Mouse (Mus musculus): Measurements from ENCODE around the gene Fabp6. TPM values are rescaled to one million over a fixed set of nuclear protein-coding genes. Genes with fewer than 3 reads are reported as not detected.
A peak's percentile ranks its signal among the peaks of the same experiment; 100 is the strongest.

The Fabp6 gene
- polyA plus RNA-seq, 1 experiment from 2014 or later: not detected

DNA sequence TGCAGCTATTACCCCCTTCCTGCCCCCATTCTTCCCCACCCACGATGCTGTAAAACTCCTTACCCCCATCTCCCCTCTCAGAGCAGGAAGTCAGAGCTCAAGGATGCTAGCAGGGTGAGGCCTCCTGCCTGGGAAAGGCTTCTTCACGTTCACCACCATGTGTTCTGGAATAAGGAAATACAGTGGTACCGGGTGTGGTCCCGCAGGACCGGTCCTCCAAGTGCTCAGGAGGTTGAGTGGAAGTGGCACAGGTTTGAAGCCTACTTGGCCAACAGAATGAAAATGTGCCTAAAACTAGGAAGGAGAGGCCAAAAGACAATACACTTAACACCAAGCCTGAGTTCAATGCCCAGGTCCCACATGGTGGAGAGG, 9.3 kb upstream of the Fabp6 start:
- no peak overlapping the region for H3K9ac ChIP-seq (ENCODE audit: low read length)
- no peaks in the 10 kb centered on the region for H3K9me3 ChIP-seq (ENCODE audit: control insufficient read depth, low read length)
- no peaks in the 10 kb centered on the region for H3K4me1 ChIP-seq (ENCODE audit: control insufficient read depth, insufficient read depth, low read length)
- no peak overlapping the region for H3K27ac ChIP-seq (replicated peaks; ENCODE audit: low read depth, low read length)
- H3K36me3 ChIP-seq (ENCODE audit: control insufficient read depth, insufficient read depth, low read length): no peaks in the 10 kb centered on the region
- no peak for ATAC-seq (ENCODE audit: insufficient number of reproducible peaks, low FRiP score, low TSS enrichment, low read depth)
- H3K4me3 ChIP-seq (ENCODE audit: low read depth, low read length): no peak overlapping the region
- no peak overlapping the region for H3K4me2 ChIP-seq (ENCODE audit: low read depth, severe bottlenecking)
- H3K27me3 ChIP-seq (ENCODE audit: control insufficient read depth, insufficient read depth, low read length): no peaks in the 10 kb centered on the region
- no peak for DNase-seq (ENCODE audit: low spot score)
- 72% methylated on average over 5 of the region's 5 CpGs for WGBS

- ATAC-seq (ENCODE audit: insufficient number of reproducible peaks, low FRiP score, low TSS enrichment, low read depth) (no peak), DNase-seq (ENCODE audit: low spot score) (no peak)
- no peak overlapping the region for H3K4me2 ChIP-seq (ENCODE audit: low read depth, severe bottlenecking)
- no peak overlapping the region for H3K4me3 ChIP-seq (ENCODE audit: low read depth, low read length)
- no peak overlapping the region for H3K9ac ChIP-seq (ENCODE audit: low read length)
- no peaks in the 10 kb centered on the region for H3K27me3 ChIP-seq (ENCODE audit: control insufficient read depth, insufficient read depth, low read length)
- H3K4me1 ChIP-seq (ENCODE audit: control insufficient read depth, insufficient read depth, low read length): no peaks in the 10 kb centered on the region
- WGBS: 68% methylated on average over 10 of the region's 10 CpGs
- H3K27ac ChIP-seq (replicated peaks; ENCODE audit: low read depth, low read length): no peak overlapping the region
- H3K36me3 ChIP-seq (ENCODE audit: control insufficient read depth, insufficient read depth, low read length): no peaks in the 10 kb centered on the region
- no peaks in the 10 kb centered on the region for H3K9me3 ChIP-seq (ENCODE audit: control insufficient read depth, low read length)
Observed at GRCm38 (mm10) chr11:43610006-43610661, 8.8 kb upstream of the Fabp6 start.

DNA sequence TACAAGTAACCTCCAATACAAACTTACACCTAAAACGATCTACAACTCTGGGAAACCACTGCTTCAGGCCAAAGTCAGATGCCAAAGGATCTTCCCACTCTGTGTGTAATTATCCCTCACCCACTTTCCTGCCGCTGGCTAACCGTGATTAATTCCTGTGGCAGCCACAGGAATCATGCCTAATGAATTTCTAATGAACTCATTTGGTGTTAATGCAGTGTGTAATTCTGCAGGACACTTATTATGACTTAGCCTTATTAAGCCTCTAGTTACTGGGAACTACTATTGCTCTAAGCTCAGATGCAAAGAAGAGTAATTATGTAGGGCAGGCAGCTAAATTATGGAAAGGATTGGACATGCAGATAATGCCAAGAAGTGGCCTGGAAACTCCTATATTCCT, 7.1 kb upstream of the Fabp6 start:
- no peaks in the 10 kb centered on the region for H3K9me3 ChIP-seq (ENCODE audit: control insufficient read depth, low read length)
- 49% methylated on average over 3 of the region's 3 CpGs for WGBS
- H3K27ac ChIP-seq (replicated peaks; ENCODE audit: low read depth, low read length): no peak overlapping the region
- H3K4me2 ChIP-seq (ENCODE audit: low read depth, severe bottlenecking): no peak overlapping the region
- H3K4me1 ChIP-seq (ENCODE audit: control insufficient read depth, insufficient read depth, low read length): no peaks in the 10 kb centered on the region
- H3K36me3 ChIP-seq (ENCODE audit: control insufficient read depth, insufficient read depth, low read length): no peaks in the 10 kb centered on the region
- no peak overlapping the region for H3K4me3 ChIP-seq (ENCODE audit: low read depth, low read length)
- ATAC-seq (ENCODE audit: insufficient number of reproducible peaks, low FRiP score, low TSS enrichment, low read depth): no peak
- H3K27me3 ChIP-seq (ENCODE audit: control insufficient read depth, insufficient read depth, low read length): no peaks in the 10 kb centered on the region
- DNase-seq (ENCODE audit: low spot score): no peak
- no peak overlapping the region for H3K9ac ChIP-seq (ENCODE audit: low read length)

GRCm38 (mm10) chr11:43605859-43606258, 4.5 kb upstream of the Fabp6 start:
- 90% methylated on average over 6 of the region's 6 CpGs for WGBS

GRCm38 (mm10) chr11:43604891-43605290, 3.6 kb upstream of the Fabp6 start:
- no peaks in the 10 kb centered on the region for H3K4me1 ChIP-seq (ENCODE audit: control insufficient read depth, insufficient read depth, low read length)
- no peak overlapping the region for H3K9ac ChIP-seq (ENCODE audit: low read length)
- ATAC-seq (ENCODE audit: insufficient number of reproducible peaks, low FRiP score, low TSS enrichment, low read depth) (no peak), DNase-seq (ENCODE audit: low spot score) (no peak)
- H3K9me3 ChIP-seq (ENCODE audit: control insufficient read depth, low read length): no peaks in the 10 kb centered on the region
- no peak overlapping the region for H3K4me3 ChIP-seq (ENCODE audit: low read depth, low read length)
- no peaks in the 10 kb centered on the region for H3K27me3 ChIP-seq (ENCODE audit: control insufficient read depth, insufficient read depth, low read length)
- no peaks in the 10 kb centered on the region for H3K36me3 ChIP-seq (ENCODE audit: control insufficient read depth, insufficient read depth, low read length)
- no peak overlapping the region for H3K27ac ChIP-seq (replicated peaks; ENCODE audit: low read depth, low read length)
- 89% methylated on average over 6 of the region's 6 CpGs for WGBS
- no peak overlapping the region for H3K4me2 ChIP-seq (ENCODE audit: low read depth, severe bottlenecking)

More at GRCm38 (mm10) chr11:43605859-43606258, 4.5 kb upstream of the Fabp6 start:
- no peaks in the 10 kb centered on the region for H3K27me3 ChIP-seq (ENCODE audit: control insufficient read depth, insufficient read depth, low read length)
- H3K9ac ChIP-seq (ENCODE audit: low read length): no peak overlapping the region
- no peak overlapping the region for H3K27ac ChIP-seq (replicated peaks; ENCODE audit: low read depth, low read length)
- DNase-seq (ENCODE audit: low spot score) (no peak), ATAC-seq (ENCODE audit: insufficient number of reproducible peaks, low FRiP score, low TSS enrichment, low read depth) (no peak)
- H3K36me3 ChIP-seq (ENCODE audit: control insufficient read depth, insufficient read depth, low read length): no peaks in the 10 kb centered on the region
- no peaks in the 10 kb centered on the region for H3K4me1 ChIP-seq (ENCODE audit: control insufficient read depth, insufficient read depth, low read length)
- H3K9me3 ChIP-seq (ENCODE audit: control insufficient read depth, low read length): no peaks in the 10 kb centered on the region
- no peak overlapping the region for H3K4me2 ChIP-seq (ENCODE audit: low read depth, severe bottlenecking)
- H3K4me3 ChIP-seq (ENCODE audit: low read depth, low read length): no peak overlapping the region

DNA sequence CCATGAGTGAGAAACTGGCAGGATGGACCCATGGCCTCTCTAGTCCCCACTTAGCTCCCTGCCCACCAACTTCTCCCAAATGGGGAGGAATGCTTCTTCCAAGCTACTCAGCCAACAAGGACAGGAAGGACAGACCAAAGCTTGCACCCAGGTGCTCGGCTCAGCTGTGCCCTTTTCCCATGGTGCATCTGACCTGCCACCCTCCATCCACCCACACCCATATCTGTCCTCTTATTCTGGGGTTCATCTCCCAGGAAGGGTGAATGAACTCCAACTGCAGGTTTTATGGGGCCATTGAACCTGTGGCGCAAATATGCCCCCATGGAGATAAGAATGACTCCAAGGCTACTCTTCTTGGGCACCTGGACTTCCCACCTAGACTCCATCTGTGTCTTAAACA, 2.9 kb upstream of the Fabp6 start:
- ATAC-seq (ENCODE audit: insufficient number of reproducible peaks, low FRiP score, low TSS enrichment, low read depth): no peak

GRCm38 (mm10) chr11:43589530-43590072, 11.7 kb downstream of the Fabp6 start:
- Histone ChIP-seq H3K4me1 (ENCODE audit: control insufficient read depth, insufficient read depth, low read length) (no peaks in the 10 kb centered on the region), H3K9me3 (ENCODE audit: control insufficient read depth, low read length) (no peaks in the 10 kb centered on the region), H3K4me3 (ENCODE audit: low read depth, low read length) (no peak overlapping the region), H3K36me3 (ENCODE audit: control insufficient read depth, insufficient read depth, low read length) (peaks cover 6% of the 10 kb centered on the region; the same call in 1 of the 2 replicates), H3K27me3 (ENCODE audit: control insufficient read depth, insufficient read depth, low read length) (no peaks in the 10 kb centered on the region), H3K4me2 (ENCODE audit: low read depth, severe bottlenecking) (no peak overlapping the region), H3K27ac (replicated peaks; ENCODE audit: low read depth, low read length) (no peak overlapping the region), H3K9ac (ENCODE audit: low read length) (no peak overlapping the region)
- DNase-seq (ENCODE audit: low spot score): no peak
- ATAC-seq (ENCODE audit: insufficient number of reproducible peaks, low FRiP score, low TSS enrichment, low read depth): no peak
- WGBS: 61% methylated on average over 6 of the region's 6 CpGs

More for the DNA sequence above, 2.9 kb upstream of the Fabp6 start:
- no peak overlapping the region for H3K4me2 ChIP-seq (ENCODE audit: low read depth, severe bottlenecking)
- DNase-seq (ENCODE audit: low spot score): no peak
- no peaks in the 10 kb centered on the region for H3K4me1 ChIP-seq (ENCODE audit: control insufficient read depth, insufficient read depth, low read length)
- H3K36me3 ChIP-seq (ENCODE audit: control insufficient read depth, insufficient read depth, low read length): no peaks in the 10 kb centered on the region
- no peak overlapping the region for H3K9ac ChIP-seq (ENCODE audit: low read length)
- no peaks in the 10 kb centered on the region for H3K27me3 ChIP-seq (ENCODE audit: control insufficient read depth, insufficient read depth, low read length)
- 76% methylated on average over 2 of the region's 2 CpGs for WGBS
- no peaks in the 10 kb centered on the region for H3K9me3 ChIP-seq (ENCODE audit: control insufficient read depth, low read length)
- no peak overlapping the region for H3K4me3 ChIP-seq (ENCODE audit: low read depth, low read length)
- H3K27ac ChIP-seq (replicated peaks; ENCODE audit: low read depth, low read length): no peak overlapping the region

DNA sequence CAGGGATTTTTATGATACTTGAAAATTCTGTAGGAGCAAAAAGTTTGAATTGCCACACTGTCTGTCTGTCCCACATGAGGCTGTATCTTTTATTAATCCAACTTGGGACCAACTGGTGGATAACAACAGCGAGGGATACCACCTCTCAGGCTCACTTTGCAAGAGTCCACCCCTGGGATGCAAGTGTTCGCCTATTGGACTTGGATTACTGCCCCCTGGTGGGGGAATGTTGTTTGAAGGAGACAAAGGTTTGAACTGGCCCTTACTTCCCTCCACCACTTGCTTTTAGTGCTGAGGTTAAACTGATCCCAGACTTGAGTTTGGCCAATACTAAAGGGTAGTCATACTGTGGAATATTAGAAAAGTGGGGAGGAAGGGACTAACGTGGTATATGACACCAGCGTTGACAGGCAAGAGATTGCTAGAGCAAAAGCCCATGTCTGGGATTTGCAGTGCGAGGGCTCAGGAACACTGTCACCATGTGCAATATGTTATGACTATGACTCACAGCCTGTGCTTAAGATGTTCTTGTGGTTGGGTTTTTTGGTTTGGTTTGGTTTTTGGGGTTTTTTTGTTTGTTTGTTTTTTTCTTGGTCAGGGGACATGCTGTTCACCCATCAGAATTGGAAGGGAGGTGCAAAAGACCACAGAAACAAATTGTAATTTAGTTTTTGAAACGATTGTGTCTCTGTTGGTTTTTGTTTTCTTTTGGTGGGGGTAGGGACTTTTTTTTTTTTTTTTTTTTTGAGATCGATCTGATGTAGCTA, 14.8 kb downstream of the Fabp6 start, which contains the start of gene 4933415A04Rik:
Gene 4933415A04Rik, plus strand, starts transcription at position 717 of the 767 bp plus-strand sequence.
- Histone ChIP-seq H3K4me1 (ENCODE audit: control insufficient read depth, insufficient read depth, low read length) (no peaks in the 10 kb centered on the region), H3K27ac (replicated peaks; ENCODE audit: low read depth, low read length) (no peak within 1 kb of the TSS), H3K9ac (ENCODE audit: low read length) (no peak within 1 kb of the TSS), H3K4me2 (ENCODE audit: low read depth, severe bottlenecking) (no peak within 1 kb of the TSS), H3K27me3 (ENCODE audit: control insufficient read depth, insufficient read depth, low read length) (no peaks in the 10 kb centered on the region), H3K4me3 (ENCODE audit: low read depth, low read length) (no peak within 1 kb of the TSS), H3K9me3 (ENCODE audit: control insufficient read depth, low read length) (no peaks in the 10 kb centered on the region), H3K36me3 (ENCODE audit: control insufficient read depth, insufficient read depth, low read length) (peaks cover 6% of the 10 kb centered on the region; the same call in 1 of the 2 replicates)
- DNase-seq (ENCODE audit: low spot score): peak; percentile 83
- no peak for ATAC-seq (ENCODE audit: insufficient number of reproducible peaks, low FRiP score, low TSS enrichment, low read depth)
- WGBS: 72% methylated on average over 7 of the region's 7 CpGs

All from limb, embryonic 11.5 days (tissue).